26 mouse cellular contexts compared by ENCODE assay signal in genomic region chr5:45496042-45496441, GRCm38 (mm10). TPM values are rescaled to one million over a fixed set of nuclear protein-coding genes. Genes with fewer than 3 reads are reported as not detected.
DNase-seq lines count a peak whose midpoint lies in the region; ATAC-seq and TF ChIP-seq lines count a peak whose summit lies in the region.
"Had no signal": no experiment of that assay in that cellular context is flagged by ENCODE, and none has a peak within 500 bp of the region (broad histone marks: within the 10 kb centered on the region; RNA-seq: fewer than 3 reads in every experiment).

No protein-coding gene starts in this region.

- H3K4me2 ChIP-seq in liver, postnatal 0 days (ENCODE audit: low read depth, low read length): no peak overlapping the region
- peak overlapping the region; percentile 24; the same call in 1 of the 2 replicates for H3K4me2 ChIP-seq in intestine, embryonic 15.5 days (replicated peaks)
- H3K4me2 ChIP-seq in midbrain, postnatal 0 days (ENCODE audit: low read depth, low read length, poor library complexity, severe bottlenecking): no peak overlapping the region
- H3K4me2 ChIP-seq: embryonic facial prominence, embryonic 15.5 days; forebrain, embryonic 15.5 days; heart, embryonic 11.5 days; heart, embryonic 15.5 days; hindbrain, embryonic 15.5 days had no signal

- ATAC-seq in liver, postnatal 0 days: no peak
- ATAC-seq in intestine, embryonic 15.5 days: no peak
- ATAC-seq in granulocyte monocyte progenitor cell, adult 5-6 weeks (replicated peaks; ENCODE audit: poor library complexity, severe bottlenecking): no peak
- ATAC-seq in midbrain, postnatal 0 days (ENCODE audit: low FRiP score): no peak
- ATAC-seq: CD4-positive, CD25-positive, alpha-beta regulatory T cell, adult 4 months; forebrain, embryonic 15.5 days had no signal

- no peak for TF ChIP-seq EP300 in liver, postnatal 0 days (IDR thresholded peaks at IDR 0.05; ENCODE audit: low read depth)

- 0 out of 2 replicates have a peak overlapping the region, but pooled peaks have one; percentile 33 for H3K9ac ChIP-seq in liver, adult 2 months (ENCODE audit: low read depth, low read length)
- H3K9ac ChIP-seq in liver, postnatal 0 days (replicated peaks): no peak overlapping the region
- no peak overlapping the region; the same call in 1 of the 2 replicates for H3K9ac ChIP-seq in intestine, embryonic 15.5 days
- no peak overlapping the region for H3K9ac ChIP-seq in midbrain, postnatal 0 days (replicated peaks; ENCODE audit: low read length, poor library complexity, severe bottlenecking)
- H3K9ac ChIP-seq: embryonic facial prominence, embryonic 15.5 days; forebrain, embryonic 15.5 days; heart, embryonic 15.5 days; hindbrain, embryonic 15.5 days had no signal

- TF ChIP-seq CTCF in liver, adult 2 months (IDR thresholded peaks at IDR 0.05; ENCODE audit: low read depth, low read length): no peak
- TF ChIP-seq CTCF in liver, postnatal 0 days (IDR thresholded peaks at IDR 0.05; ENCODE audit: low read depth): no peak
- TF ChIP-seq CTCF in midbrain, postnatal 0 days (IDR thresholded peaks at IDR 0.05): no peak

- H3K36me3 ChIP-seq in heart, embryonic 10.5 days: peaks cover 53% of the 10 kb centered on the region
- H3K36me3 ChIP-seq in liver, adult 2 months (ENCODE audit: control insufficient read depth, insufficient read depth, low read length): peaks cover 42% of the 10 kb centered on the region
- peaks cover 14% of the 10 kb centered on the region for H3K36me3 ChIP-seq in liver, postnatal 0 days (replicated peaks; ENCODE audit: insufficient read depth, low read length)
- peaks cover 16% of the 10 kb centered on the region for H3K36me3 ChIP-seq in intestine, embryonic 15.5 days
- peaks cover 18% of the 10 kb centered on the region for H3K36me3 ChIP-seq in midbrain, postnatal 0 days (ENCODE audit: insufficient read depth, low read length)

- peaks cover 10% of the 10 kb centered on the region; the same call in 1 of the 2 replicates for H3K4me1 ChIP-seq in heart, embryonic 10.5 days
- peaks cover 25% of the 10 kb centered on the region for H3K4me1 ChIP-seq in liver, adult 2 months (ENCODE audit: control insufficient read depth, insufficient read depth, low read length)
- H3K4me1 ChIP-seq in liver, postnatal 0 days (ENCODE audit: insufficient read depth): peaks cover 14% of the 10 kb centered on the region
- peaks cover 7% of the 10 kb centered on the region; the same call in 1 of the 2 replicates for H3K4me1 ChIP-seq in intestine, embryonic 15.5 days (replicated peaks)
- H3K4me1 ChIP-seq in midbrain, postnatal 0 days (ENCODE audit: insufficient read depth, low read length): 0 out of 2 replicates have a peak, but pooled peaks cover 3% of the 10 kb centered on the region

- no peaks in the 10 kb centered on the region for H3K27me3 ChIP-seq in heart, embryonic 10.5 days (ENCODE audit: insufficient read depth, poor library complexity, severe bottlenecking)
- H3K27me3 ChIP-seq in liver, adult 2 months (ENCODE audit: control insufficient read depth, insufficient read depth, low read length): no peaks in the 10 kb centered on the region
- H3K27me3 ChIP-seq in liver, postnatal 0 days (ENCODE audit: insufficient read depth, low read length): no peaks in the 10 kb centered on the region
- no peaks in the 10 kb centered on the region for H3K27me3 ChIP-seq in intestine, embryonic 15.5 days (replicated peaks)
- H3K27me3 ChIP-seq in midbrain, postnatal 0 days (ENCODE audit: insufficient read depth, low read length): no peaks in the 10 kb centered on the region
- H3K27me3 ChIP-seq: embryonic facial prominence, embryonic 15.5 days; forebrain, embryonic 15.5 days; hindbrain, embryonic 15.5 days had no signal

- peak; percentile 30 for DNase-seq in heart, embryonic 10.5 days (ENCODE audit: low spot score)
- DNase-seq in heart, postnatal 4 days: no peak
- DNase-seq in liver, adult 2 months (ENCODE audit: extremely low read depth, low read depth, low spot score): peak; percentile 82
- DNase-seq in liver, postnatal 0 days: no peak
- no peak for DNase-seq in midbrain, postnatal 0 days (ENCODE audit: low spot score)
- DNase-seq: adrenal gland, adult 8-10 months; adrenal gland, postnatal 36 days; B cell, adult 2 months; cerebellum, adult 2 months; cerebellum, postnatal 10 days; gastrocnemius, postnatal 36 days; heart, adult 18-20 months; heart, postnatal 14 days had no signal

- no peaks in the 10 kb centered on the region for H3K9me3 ChIP-seq in heart, embryonic 10.5 days
- H3K9me3 ChIP-seq in liver, postnatal 0 days (ENCODE audit: low read length): no peaks in the 10 kb centered on the region
- no peaks in the 10 kb centered on the region for H3K9me3 ChIP-seq in intestine, embryonic 15.5 days
- H3K9me3 ChIP-seq in midbrain, postnatal 0 days (ENCODE audit: low read length): no peaks in the 10 kb centered on the region
- H3K9me3 ChIP-seq: embryonic facial prominence, embryonic 15.5 days; forebrain, embryonic 10.5 days; forebrain, embryonic 15.5 days; G1E; heart, embryonic 15.5 days; hindbrain, embryonic 15.5 days had no signal

- H3K27ac ChIP-seq in heart, embryonic 10.5 days: no peak overlapping the region
- peak overlapping the region; percentile 85 for H3K27ac ChIP-seq in liver, adult 2 months (replicated peaks; ENCODE audit: insufficient read depth, low read depth, low read length)
- no peak overlapping the region for H3K27ac ChIP-seq in liver, postnatal 0 days (ENCODE audit: low read depth)
- H3K27ac ChIP-seq in intestine, embryonic 15.5 days: 0 out of 2 replicates have a peak overlapping the region, but pooled peaks have one; percentile 32
- no peak overlapping the region for H3K27ac ChIP-seq in midbrain, postnatal 0 days (ENCODE audit: low read depth, low read length)
- H3K27ac ChIP-seq: embryonic facial prominence, embryonic 15.5 days; forebrain, embryonic 10.5 days; forebrain, embryonic 15.5 days; heart, embryonic 15.5 days; hindbrain, embryonic 15.5 days had no signal

- TF ChIP-seq POLR2A in liver, adult 2 months (IDR thresholded peaks at IDR 0.05; ENCODE audit: extremely low read depth, insufficient read depth, low read length): no peak

- peaks cover 25% of the 10 kb centered on the region; the same call in 1 of the 2 replicates for H3K79me2 ChIP-seq in liver, adult 2 months (ENCODE audit: control insufficient read depth, insufficient read depth, low read length)

- H3K4me3 ChIP-seq in heart, embryonic 10.5 days: no peak overlapping the region
- no peak overlapping the region for H3K4me3 ChIP-seq in liver, adult 2 months (ENCODE audit: insufficient read depth, low read depth, low read length)
- no peak overlapping the region for H3K4me3 ChIP-seq in liver, postnatal 0 days (ENCODE audit: low read depth, low read length)
- no peak overlapping the region for H3K4me3 ChIP-seq in intestine, embryonic 15.5 days (replicated peaks)
- no peak overlapping the region for H3K4me3 ChIP-seq in midbrain, postnatal 0 days (ENCODE audit: low read depth, low read length)
- H3K4me3 ChIP-seq: embryonic facial prominence, embryonic 15.5 days; erythroblast, embryonic 14.5 days; forebrain, embryonic 10.5 days; forebrain, embryonic 15.5 days; heart, embryonic 15.5 days; hindbrain, embryonic 15.5 days had no signal

RNA-seq across cellular contexts. Expression of gene Lap3, which starts 2.9 kb away (rescaled TPM):
- polyA plus RNA-seq in heart, embryonic 10.5 days (2016; fragmentation: Nextera tagmentation; extraction: Ambion mirVana): 96.1 and 96.5 TPM in 2 replicates
- 10 to 100 TPM; 74.3 to 92.5 TPM for total RNA-seq in heart, postnatal 4 days (2021)
- total RNA-seq in liver, adult 2 months (2014; rRNA removed): 300 and 328 TPM in 2 replicates
- polyA plus RNA-seq in liver, adult 2 months (2012; rRNA removed): 92.9 and 108 TPM in 2 replicates
- polyA plus RNA-seq in liver, postnatal 0 days (2015; fragmentation: Nextera tagmentation; extraction: Ambion mirVana): 50.3 and 50.8 TPM in 2 replicates
- polyA plus RNA-seq in intestine, embryonic 15.5 days (2015; fragmentation: Nextera tagmentation; extraction: Ambion mirVana): 118 and 119 TPM in 2 replicates
- total RNA-seq in granulocyte monocyte progenitor cell, adult 5-6 weeks (2014; fragmentation: Nextera tagmentation): 52.4 and 54.4 TPM in 2 replicates
- total RNA-seq in granulocyte monocyte progenitor cell, adult 5-6 weeks (2017): 59.8 and 68.8 TPM in 2 replicates
- total RNA-seq in midbrain, postnatal 0 days (2014; rRNA removed): 20.9 and 23.9 TPM in 2 replicates
- 27.7 and 29.7 TPM in 2 replicates for polyA plus RNA-seq in midbrain, postnatal 0 days (2015; fragmentation: Nextera tagmentation; extraction: Ambion mirVana)

RNA-seq across cellular contexts. Expression of gene Med28, which starts 24.0 kb away (rescaled TPM):
- polyA plus RNA-seq in heart, embryonic 10.5 days (2016; fragmentation: Nextera tagmentation; extraction: Ambion mirVana): 229 and 242 TPM in 2 replicates
- 10 to 100 TPM; 53.6 to 60.3 TPM for total RNA-seq in heart, postnatal 4 days (2021)
- 27.2 and 39.1 TPM in 2 replicates for total RNA-seq in liver, adult 2 months (2014; rRNA removed)
- 43.3 and 44.8 TPM in 2 replicates for polyA plus RNA-seq in liver, adult 2 months (2012; rRNA removed)
- polyA plus RNA-seq in liver, postnatal 0 days (2015; fragmentation: Nextera tagmentation; extraction: Ambion mirVana): 70.5 and 72.2 TPM in 2 replicates
- polyA plus RNA-seq in intestine, embryonic 15.5 days (2015; fragmentation: Nextera tagmentation; extraction: Ambion mirVana): 228 and 249 TPM in 2 replicates
- total RNA-seq in granulocyte monocyte progenitor cell, adult 5-6 weeks (2014; fragmentation: Nextera tagmentation): 78.5 and 86.0 TPM in 2 replicates
- total RNA-seq in granulocyte monocyte progenitor cell, adult 5-6 weeks (2017): 48.9 and 57.0 TPM in 2 replicates
- total RNA-seq in midbrain, postnatal 0 days (2014; rRNA removed): 45.6 and 60.1 TPM in 2 replicates
- polyA plus RNA-seq in midbrain, postnatal 0 days (2015; fragmentation: Nextera tagmentation; extraction: Ambion mirVana): 247 and 253 TPM in 2 replicates

RNA-seq across cellular contexts. Expression of gene Clrn2, which starts 42.5 kb away (rescaled TPM):
- not detected in 2 replicates for polyA plus RNA-seq in heart, embryonic 10.5 days (2016; fragmentation: Nextera tagmentation; extraction: Ambion mirVana)
- total RNA-seq in heart, postnatal 4 days (2021): not detected
- total RNA-seq in liver, adult 2 months (2014; rRNA removed): not detected in 2 replicates
- polyA plus RNA-seq in liver, adult 2 months (2012; rRNA removed): not detected in 2 replicates
- polyA plus RNA-seq in liver, postnatal 0 days (2015; fragmentation: Nextera tagmentation; extraction: Ambion mirVana): not detected in 2 replicates
- not detected in 2 replicates for polyA plus RNA-seq in intestine, embryonic 15.5 days (2015; fragmentation: Nextera tagmentation; extraction: Ambion mirVana)
- total RNA-seq in granulocyte monocyte progenitor cell, adult 5-6 weeks (2014; fragmentation: Nextera tagmentation): not detected in 2 replicates
- not detected in 2 replicates for total RNA-seq in granulocyte monocyte progenitor cell, adult 5-6 weeks (2017)
- total RNA-seq in midbrain, postnatal 0 days (2014; rRNA removed): 0.27 TPM in 1 of 2 replicates, not detected in the other
- polyA plus RNA-seq in midbrain, postnatal 0 days (2015; fragmentation: Nextera tagmentation; extraction: Ambion mirVana): not detected in 2 replicates
- total RNA-seq: adrenal gland, adult 8-10 months; adrenal gland, postnatal 36 days; gastrocnemius, adult 8-10 months; gastrocnemius, postnatal 36 days; heart, adult 18-20 months; heart, postnatal 14 days had no signal
- polyA plus RNA-seq: CD4-positive, CD25-positive, alpha-beta regulatory T cell, adult 4 months; cerebellum, adult 2 months; erythroblast, embryonic 14.5 days; G1E; heart, embryonic 11.5 days; heart, embryonic 15.5 days; hindbrain, embryonic 11.5 days had no signal

RNA-seq across cellular contexts. Expression of gene Qdpr, which starts 46.0 kb away (rescaled TPM):
- polyA plus RNA-seq in heart, embryonic 10.5 days (2016; fragmentation: Nextera tagmentation; extraction: Ambion mirVana): 110 and 116 TPM in 2 replicates
- 10 to 100 TPM; 72.7 to 81.2 TPM for total RNA-seq in heart, postnatal 4 days (2021)
- 640 and 691 TPM in 2 replicates for total RNA-seq in liver, adult 2 months (2014; rRNA removed)
- 491 and 636 TPM in 2 replicates for polyA plus RNA-seq in liver, adult 2 months (2012; rRNA removed)
- polyA plus RNA-seq in liver, postnatal 0 days (2015; fragmentation: Nextera tagmentation; extraction: Ambion mirVana): 202 and 206 TPM in 2 replicates
- 259 and 272 TPM in 2 replicates for polyA plus RNA-seq in intestine, embryonic 15.5 days (2015; fragmentation: Nextera tagmentation; extraction: Ambion mirVana)
- 123 and 124 TPM in 2 replicates for total RNA-seq in granulocyte monocyte progenitor cell, adult 5-6 weeks (2014; fragmentation: Nextera tagmentation)
- 35.4 and 47.3 TPM in 2 replicates for total RNA-seq in granulocyte monocyte progenitor cell, adult 5-6 weeks (2017)
- total RNA-seq in midbrain, postnatal 0 days (2014; rRNA removed): 37.3 and 40.0 TPM in 2 replicates
- 139 and 147 TPM in 2 replicates for polyA plus RNA-seq in midbrain, postnatal 0 days (2015; fragmentation: Nextera tagmentation; extraction: Ambion mirVana)

Comparison
In these comparisons a context has a peak if more than half of its experiments do, and no peak if none do; other contexts are left out.
1. DNase-seq: peak in heart, embryonic 10.5 days (single experiment) and liver, adult 2 months (single experiment); none in heart, postnatal 4 days (single experiment), liver, postnatal 0 days (single experiment) and midbrain, postnatal 0 days (single experiment).
2. H3K27ac ChIP-seq: peak in liver, adult 2 months (single experiment) and intestine, embryonic 15.5 days (single experiment); none in heart, embryonic 10.5 days (single experiment), liver, postnatal 0 days (single experiment) and midbrain, postnatal 0 days (single experiment).